ENCODE assay signal across 18 mouse cellular contexts in the genomic region with DNA sequence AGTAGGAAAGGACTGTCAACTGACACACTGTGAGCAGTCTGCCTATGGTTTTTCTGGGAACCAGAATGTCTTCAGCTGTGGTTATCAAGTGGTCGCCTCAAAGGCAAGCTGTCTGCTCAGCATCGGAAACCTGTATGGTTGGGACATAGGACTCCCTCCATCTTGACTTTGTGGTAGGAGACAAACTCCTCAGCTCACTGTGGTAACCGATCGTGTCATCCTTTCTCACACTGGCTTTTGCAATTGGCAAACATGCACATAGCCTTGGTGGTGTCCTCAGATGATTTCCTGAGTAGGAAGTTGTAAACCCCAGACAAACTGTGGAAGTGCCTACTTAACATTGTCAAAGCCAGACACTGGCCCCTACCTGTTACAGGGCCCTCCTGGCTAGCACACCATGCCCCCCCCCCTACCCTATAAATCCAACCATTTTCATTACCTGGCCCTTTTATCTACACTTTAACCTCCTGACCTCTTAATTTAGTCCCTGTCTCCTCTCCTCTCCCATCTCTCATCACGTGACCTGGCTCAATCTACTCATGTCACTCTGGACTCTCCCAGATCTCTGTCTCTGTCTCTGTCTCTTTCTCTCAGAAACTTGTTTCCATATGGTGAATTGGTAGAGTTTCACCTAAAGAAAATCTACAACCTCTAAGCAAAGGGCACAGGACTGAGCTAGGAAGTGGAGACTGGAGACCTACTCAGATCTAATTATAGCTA. TPM values are rescaled to one million over a fixed set of nuclear protein-coding genes. Genes with fewer than 3 reads are reported as not detected.
"Had no signal": no experiment of that assay in that cellular context is flagged by ENCODE, and none has a peak within 500 bp of the region (broad histone marks: within the 10 kb centered on the region; RNA-seq: fewer than 3 reads in every experiment).

No protein-coding gene starts in this region.

- H3K9me3 ChIP-seq: limb, embryonic 10.5 days; liver, embryonic 13.5 days; lung, embryonic 15.5 days; midbrain, embryonic 15.5 days had no signal

- H3K27ac ChIP-seq: layer of hippocampus, adult 2 months; limb, embryonic 10.5 days; liver, embryonic 13.5 days; lung, embryonic 15.5 days; midbrain, embryonic 15.5 days; stomach, postnatal 0 days had no signal

- DNase-seq: kidney, adult 18-20 months; kidney, postnatal 10 days; kidney, postnatal 4 days; liver, embryonic 13.5 days; liver, postnatal 0 days; right cerebral cortex, adult 18-20 months; right cerebral cortex, postnatal 25 days; thymus, postnatal 25 days had no signal

- H3K36me3 ChIP-seq: limb, embryonic 10.5 days; liver, embryonic 13.5 days; lung, embryonic 15.5 days; midbrain, embryonic 15.5 days had no signal

- H3K4me2 ChIP-seq: liver, embryonic 13.5 days; lung, embryonic 15.5 days; midbrain, embryonic 11.5 days; midbrain, embryonic 15.5 days had no signal

- ATAC-seq: liver, postnatal 0 days; midbrain, embryonic 15.5 days had no signal

- H3K4me3 ChIP-seq: layer of hippocampus, adult 2 months; limb, embryonic 10.5 days; liver, embryonic 13.5 days; lung, embryonic 15.5 days; midbrain, embryonic 15.5 days had no signal

- H3K9ac ChIP-seq: liver, embryonic 13.5 days; liver, postnatal 0 days; lung, embryonic 15.5 days; midbrain, embryonic 15.5 days had no signal

- H3K4me1 ChIP-seq: limb, embryonic 10.5 days; lung, embryonic 15.5 days; midbrain, embryonic 15.5 days had no signal

RNA-seq across cellular contexts. Expression of a gene that starts 6.7 kb away (rescaled TPM):
- total RNA-seq: layer of hippocampus, adult 2 months; layer of hippocampus, postnatal 10 days had no signal
- polyA plus RNA-seq: limb, embryonic 14.5 days; midbrain, embryonic 15.5 days; neural tube, embryonic 14.5 days; urinary bladder, adult 2 months had no signal
